Mouse (Mus musculus): ENCODE results near the gene Dnmt3l.

Dnmt3l gene

GRCm38 (mm10) chr10:78041647-78042046 is at the start of gene Dnmt3l:
TSS of gene Dnmt3l (plus strand) at chr10:78041947.
- TF ChIP-seq NANOG (IDR thresholded peaks at IDR 0.05; ENCODE audit: borderline replicate concordance, low read length) (no peak), CTCF (conservative IDR thresholded peaks at IDR 0.05; ENCODE audit: low read length) (no peak), POU5F1 (IDR thresholded peaks at IDR 0.05; ENCODE audit: borderline replicate concordance, low read length) (no peak)

DNA sequence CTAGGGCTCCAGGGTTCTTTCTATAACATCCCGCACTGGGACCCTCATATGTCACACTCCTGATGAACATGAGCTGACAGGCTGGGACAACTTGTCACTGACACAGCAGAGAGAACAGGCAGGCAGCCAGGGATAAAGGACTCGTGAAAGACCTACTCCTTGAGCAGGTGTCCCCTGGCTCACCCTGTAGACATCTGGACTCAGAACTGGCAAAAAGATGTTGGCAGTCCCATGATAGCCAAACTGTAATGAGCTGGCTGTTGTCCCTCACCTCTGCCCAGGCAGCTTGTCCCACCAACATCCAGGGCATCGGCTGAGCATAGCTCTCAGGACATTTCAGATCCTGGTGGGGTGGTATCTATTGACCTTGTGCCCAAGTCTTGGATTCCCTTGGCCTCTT is 46.1 kb upstream of the Dnmt3l start:
- Histone ChIP-seq H3K36me3 (ENCODE audit: insufficient read depth, low read length) (peaks cover 100% of the 10 kb centered on the region), H3K4me3 (replicated peaks; ENCODE audit: low read length) (no peak overlapping the region), H3K4me1 (replicated peaks; ENCODE audit: low read depth, low read length) (peaks cover 24% of the 10 kb centered on the region), H3K9me3 (ENCODE audit: low read length) (no peaks in the 10 kb centered on the region), H3K27me3 (ENCODE audit: insufficient read depth, low read length) (no peaks in the 10 kb centered on the region)
- TF ChIP-seq CTCF (conservative IDR thresholded peaks at IDR 0.05; ENCODE audit: low read length), result no peak
- TF ChIP-seq NANOG (IDR thresholded peaks at IDR 0.05; ENCODE audit: borderline replicate concordance, low read length), result no peak
- TF ChIP-seq POU5F1 (IDR thresholded peaks at IDR 0.05; ENCODE audit: borderline replicate concordance, low read length), result no peak

More at GRCm38 (mm10) chr10:78041647-78042046, at the start of gene Dnmt3l:
- 0 out of 2 replicates have a peak, but pooled peaks cover 3% of the 10 kb centered on the region for H3K27me3 ChIP-seq (ENCODE audit: insufficient read depth, low read length)
- peaks cover 33% of the 10 kb centered on the region for H3K36me3 ChIP-seq (ENCODE audit: insufficient read depth, low read length)
- peaks cover 93% of the 10 kb centered on the region for H3K4me1 ChIP-seq (replicated peaks; ENCODE audit: low read depth, low read length)
- peak within 1 kb of the TSS; percentile 76 for H3K4me3 ChIP-seq (replicated peaks; ENCODE audit: low read length)
- no peaks in the 10 kb centered on the region for H3K9me3 ChIP-seq (ENCODE audit: low read length)

DNA sequence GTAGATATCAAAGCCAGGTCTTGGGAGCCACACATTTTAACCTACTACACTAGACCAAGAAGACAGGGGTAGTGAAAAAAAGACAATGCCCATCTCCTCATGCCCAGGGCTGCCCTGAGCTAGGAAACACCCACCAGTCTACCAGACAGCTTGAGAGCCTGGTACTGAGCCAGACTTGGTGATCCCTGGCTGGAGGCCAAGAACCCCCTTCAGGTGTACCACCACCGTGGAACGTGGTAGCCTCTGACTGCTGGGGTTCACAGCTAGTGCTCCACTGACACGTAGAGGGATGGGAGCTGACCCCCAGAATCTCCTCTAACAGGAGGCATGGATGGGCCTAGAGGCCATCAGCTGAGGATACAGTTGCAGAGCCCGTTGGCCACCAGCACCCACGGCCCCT is 41.5 kb upstream of the Dnmt3l start:
- no peak overlapping the region for H3K4me3 ChIP-seq (replicated peaks; ENCODE audit: low read length)
- H3K9me3 ChIP-seq (ENCODE audit: low read length), result no peaks in the 10 kb centered on the region
- TF ChIP-seq POU5F1 (IDR thresholded peaks at IDR 0.05; ENCODE audit: borderline replicate concordance, low read length), result no peak
- TF ChIP-seq NANOG (IDR thresholded peaks at IDR 0.05; ENCODE audit: borderline replicate concordance, low read length), result no peak
- TF ChIP-seq CTCF (conservative IDR thresholded peaks at IDR 0.05; ENCODE audit: low read length), result no peak
- peaks cover 100% of the 10 kb centered on the region for H3K36me3 ChIP-seq (ENCODE audit: insufficient read depth, low read length)
- H3K27me3 ChIP-seq (ENCODE audit: insufficient read depth, low read length), result no peaks in the 10 kb centered on the region
- peaks cover 30% of the 10 kb centered on the region for H3K4me1 ChIP-seq (replicated peaks; ENCODE audit: low read depth, low read length)

- no peak overlapping the region for H3K4me3 ChIP-seq (replicated peaks; ENCODE audit: low read length)
- H3K36me3 ChIP-seq (ENCODE audit: insufficient read depth, low read length), result peaks cover 100% of the 10 kb centered on the region
- no peaks in the 10 kb centered on the region for H3K9me3 ChIP-seq (ENCODE audit: low read length)
- peaks cover 45% of the 10 kb centered on the region for H3K4me1 ChIP-seq (replicated peaks; ENCODE audit: low read depth, low read length)
- no peak for TF ChIP-seq NANOG (IDR thresholded peaks at IDR 0.05; ENCODE audit: borderline replicate concordance, low read length)
- TF ChIP-seq CTCF (conservative IDR thresholded peaks at IDR 0.05; ENCODE audit: low read length), result no peak
- TF ChIP-seq POU5F1 (IDR thresholded peaks at IDR 0.05; ENCODE audit: borderline replicate concordance, low read length), result no peak
- no peaks in the 10 kb centered on the region for H3K27me3 ChIP-seq (ENCODE audit: insufficient read depth, low read length)
These were observed 40.0 kb upstream of the Dnmt3l start for GRCm38 (mm10) chr10:78001796-78002195.

DNA sequence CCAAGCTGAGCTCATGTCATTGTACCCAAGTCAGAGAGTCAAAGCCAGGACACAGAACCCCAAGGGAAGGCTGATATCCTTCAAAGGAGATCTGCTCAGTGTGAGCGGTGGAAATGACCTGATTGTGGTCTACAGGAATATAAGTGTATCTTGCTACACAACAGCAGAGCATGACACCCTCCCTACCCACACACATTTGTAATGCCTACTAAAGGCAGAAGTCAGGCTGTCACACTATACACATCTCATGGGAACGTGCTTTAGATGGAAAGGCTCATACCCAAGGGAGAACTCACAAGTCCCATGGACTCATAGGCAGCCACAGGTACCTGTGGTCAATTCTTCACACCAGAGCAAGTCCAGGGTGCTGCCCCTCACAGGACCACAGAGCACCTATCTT is 39.4 kb upstream of the Dnmt3l start:
- Histone ChIP-seq H3K27me3 (ENCODE audit: insufficient read depth, low read length) (no peaks in the 10 kb centered on the region), H3K36me3 (ENCODE audit: insufficient read depth, low read length) (peaks cover 100% of the 10 kb centered on the region), H3K9me3 (ENCODE audit: low read length) (no peaks in the 10 kb centered on the region), H3K4me3 (replicated peaks; ENCODE audit: low read length) (no peak overlapping the region), H3K4me1 (replicated peaks; ENCODE audit: low read depth, low read length) (peaks cover 50% of the 10 kb centered on the region)
- TF ChIP-seq NANOG (IDR thresholded peaks at IDR 0.05; ENCODE audit: borderline replicate concordance, low read length), result no peak
- no peak for TF ChIP-seq CTCF (conservative IDR thresholded peaks at IDR 0.05; ENCODE audit: low read length)
- no peak for TF ChIP-seq POU5F1 (IDR thresholded peaks at IDR 0.05; ENCODE audit: borderline replicate concordance, low read length)

GRCm38 (mm10) chr10:78004479-78005100 is 37.2 kb upstream of the Dnmt3l start:
- no peak overlapping the region for H3K4me3 ChIP-seq (replicated peaks; ENCODE audit: low read length)
- no peaks in the 10 kb centered on the region for H3K9me3 ChIP-seq (ENCODE audit: low read length)
- TF ChIP-seq CTCF (conservative IDR thresholded peaks at IDR 0.05; ENCODE audit: low read length) (no peak), POU5F1 (IDR thresholded peaks at IDR 0.05; ENCODE audit: borderline replicate concordance, low read length) (no peak), NANOG (IDR thresholded peaks at IDR 0.05; ENCODE audit: borderline replicate concordance, low read length) (no peak)
- peaks cover 55% of the 10 kb centered on the region for H3K4me1 ChIP-seq (replicated peaks; ENCODE audit: low read depth, low read length)
- peaks cover 93% of the 10 kb centered on the region for H3K36me3 ChIP-seq (ENCODE audit: insufficient read depth, low read length)
- H3K27me3 ChIP-seq (ENCODE audit: insufficient read depth, low read length), result no peaks in the 10 kb centered on the region

GRCm38 (mm10) chr10:78005791-78006438 is 35.8 kb upstream of the Dnmt3l start:
- no peaks in the 10 kb centered on the region for H3K27me3 ChIP-seq (ENCODE audit: insufficient read depth, low read length)
- H3K9me3 ChIP-seq (ENCODE audit: low read length), result no peaks in the 10 kb centered on the region
- TF ChIP-seq NANOG (IDR thresholded peaks at IDR 0.05; ENCODE audit: borderline replicate concordance, low read length), result no peak
- TF ChIP-seq POU5F1 (IDR thresholded peaks at IDR 0.05; ENCODE audit: borderline replicate concordance, low read length), result no peak
- no peak for TF ChIP-seq CTCF (conservative IDR thresholded peaks at IDR 0.05; ENCODE audit: low read length)
- no peak overlapping the region for H3K4me3 ChIP-seq (replicated peaks; ENCODE audit: low read length)
- peaks cover 80% of the 10 kb centered on the region for H3K36me3 ChIP-seq (ENCODE audit: insufficient read depth, low read length)
- H3K4me1 ChIP-seq (replicated peaks; ENCODE audit: low read depth, low read length), result peaks cover 61% of the 10 kb centered on the region

- Histone ChIP-seq H3K36me3 (ENCODE audit: insufficient read depth, low read length) (peaks cover 67% of the 10 kb centered on the region), H3K4me3 (replicated peaks; ENCODE audit: low read length) (peak overlapping the region; percentile 95), H3K9me3 (ENCODE audit: low read length) (no peaks in the 10 kb centered on the region), H3K4me1 (replicated peaks; ENCODE audit: low read depth, low read length) (peaks cover 59% of the 10 kb centered on the region), H3K27me3 (ENCODE audit: insufficient read depth, low read length) (no peaks in the 10 kb centered on the region)
- TF ChIP-seq NANOG (IDR thresholded peaks at IDR 0.05; ENCODE audit: borderline replicate concordance, low read length), result no peak
These were observed 34.5 kb upstream of the Dnmt3l start for GRCm38 (mm10) chr10:78007203-78007602.
